Mouse (Mus musculus): Measurements from ENCODE around the gene Gpx5.

Gpx5 gene

GRCm38 (mm10) chr13:21292631-21293030 lies at the start of gene Gpx5:
Gpx5 (minus strand) TSS chr13:21292731.
- DNase-seq, result no peak

DNA sequence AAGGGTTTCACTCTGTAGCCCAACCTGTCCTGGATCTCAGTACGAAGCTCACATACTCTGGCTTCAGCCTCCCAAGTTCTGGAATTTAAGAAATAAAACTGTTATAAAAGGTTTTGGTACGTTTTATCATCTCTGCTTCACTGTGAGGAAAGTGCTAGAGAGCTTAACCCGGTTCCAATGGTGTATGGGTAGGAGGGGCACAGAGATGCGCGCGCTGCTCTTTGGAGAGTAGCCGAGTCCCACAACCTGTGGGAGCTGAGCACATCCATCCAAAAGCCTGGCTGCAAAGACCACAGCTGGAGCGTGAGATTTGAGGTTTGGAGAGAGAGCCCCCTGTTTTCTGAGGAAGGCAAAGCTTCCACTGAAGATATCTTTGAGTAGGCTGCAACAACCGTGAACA lies 34.9 kb upstream of the Gpx5 start:
- DNase-seq, result no peak

- DNase-seq, result peak; percentile 67 to 84
Measured at GRCm38 (mm10) chr13:21326657-21327211, 34.2 kb upstream of the Gpx5 start.

- no peak for DNase-seq
Measured at GRCm38 (mm10) chr13:21326191-21326590, 33.7 kb upstream of the Gpx5 start.

GRCm38 (mm10) chr13:21323405-21323804 lies 30.9 kb upstream of the Gpx5 start:
- no peak for DNase-seq

DNA sequence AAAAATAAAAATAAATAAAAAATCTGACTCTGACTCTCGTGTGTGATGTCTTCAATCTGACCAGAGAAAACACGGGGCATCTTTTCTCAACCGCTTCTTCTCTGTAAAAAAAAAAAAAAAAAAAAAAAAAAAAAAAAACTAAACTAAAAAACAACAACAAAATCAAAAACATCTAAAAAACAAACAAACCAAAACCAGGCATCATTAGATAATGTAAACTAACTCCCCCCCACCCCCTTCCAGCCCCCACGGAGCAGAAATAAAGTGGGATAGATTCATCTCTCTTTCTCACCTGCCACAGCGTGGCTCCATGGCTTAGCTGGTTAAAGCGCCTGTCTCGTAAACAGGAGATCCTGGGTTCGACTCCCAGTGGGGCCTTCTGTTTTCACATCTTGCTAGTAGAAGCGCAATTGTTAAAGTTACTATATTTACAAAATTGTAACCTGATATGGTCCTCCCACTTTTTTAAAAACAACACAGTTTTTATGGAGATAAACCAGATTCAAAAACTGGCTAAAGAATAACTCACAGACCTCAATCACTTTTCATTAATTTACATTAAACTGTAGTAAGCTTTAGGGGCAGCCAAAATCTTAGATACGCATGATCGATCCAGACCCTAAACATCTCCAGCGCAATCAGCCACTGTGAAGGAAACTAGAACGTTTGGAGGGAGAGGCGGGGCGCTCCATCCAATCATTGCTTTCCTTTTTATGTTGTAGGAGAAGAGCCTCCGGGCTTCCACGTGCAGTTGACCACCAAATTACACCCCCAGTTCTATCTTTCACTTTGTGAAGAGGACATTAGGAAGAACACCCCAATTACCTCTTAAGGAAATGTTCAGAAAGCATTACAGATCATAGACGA lies 30.2 kb upstream of the Gpx5 start:
- DNase-seq, result no peak

DNA sequence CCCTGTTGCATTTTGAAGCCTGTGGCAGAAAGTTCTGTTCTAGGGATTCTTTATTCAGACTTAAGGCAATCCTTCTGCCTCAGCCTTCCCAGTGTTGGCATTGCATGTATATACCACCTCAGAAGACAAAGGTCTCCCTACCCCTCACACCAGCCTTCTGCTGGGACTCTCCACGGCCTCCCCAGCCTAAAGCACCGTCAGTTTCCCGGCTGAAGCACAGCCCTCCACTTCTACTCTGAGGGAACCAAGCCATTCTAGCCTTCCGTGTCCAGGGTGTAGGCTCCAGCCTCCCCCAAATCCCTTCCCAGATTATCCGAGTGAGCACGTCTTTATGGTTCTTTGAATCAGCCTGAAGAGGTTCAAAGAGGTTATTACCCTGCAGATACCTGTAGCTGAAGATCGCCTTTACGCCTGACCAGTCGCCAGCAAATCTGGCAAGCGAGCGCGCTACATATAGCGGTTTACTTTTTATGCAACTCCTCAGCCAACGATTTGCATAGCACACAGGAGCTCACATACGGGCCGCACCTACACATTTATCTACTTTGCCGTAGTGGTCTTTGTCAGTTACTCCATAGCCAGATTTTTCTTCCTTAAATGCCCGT lies 29.5 kb upstream of the Gpx5 start:
- no peak for DNase-seq

DNA sequence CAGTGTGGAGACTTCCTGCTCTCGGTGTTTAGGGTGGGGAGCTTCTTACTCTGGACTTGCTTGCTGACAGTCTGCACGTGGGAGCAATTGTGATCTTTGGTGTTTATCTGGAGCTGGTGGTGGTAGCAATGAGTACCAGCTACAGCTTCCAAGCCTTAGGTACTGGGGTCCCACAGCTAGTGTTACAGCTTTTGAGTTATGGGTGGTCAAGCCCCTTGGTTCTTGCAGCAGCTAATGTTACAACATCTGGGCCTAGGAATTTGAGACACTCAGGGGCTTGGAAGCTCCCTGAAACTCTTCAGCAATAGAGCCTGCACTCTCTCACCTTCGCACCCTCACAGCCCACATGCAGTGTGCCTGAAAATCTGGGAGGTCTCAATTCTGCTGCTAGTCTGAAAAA lies 27.7 kb upstream of the Gpx5 start:
- no peak for DNase-seq

DNA sequence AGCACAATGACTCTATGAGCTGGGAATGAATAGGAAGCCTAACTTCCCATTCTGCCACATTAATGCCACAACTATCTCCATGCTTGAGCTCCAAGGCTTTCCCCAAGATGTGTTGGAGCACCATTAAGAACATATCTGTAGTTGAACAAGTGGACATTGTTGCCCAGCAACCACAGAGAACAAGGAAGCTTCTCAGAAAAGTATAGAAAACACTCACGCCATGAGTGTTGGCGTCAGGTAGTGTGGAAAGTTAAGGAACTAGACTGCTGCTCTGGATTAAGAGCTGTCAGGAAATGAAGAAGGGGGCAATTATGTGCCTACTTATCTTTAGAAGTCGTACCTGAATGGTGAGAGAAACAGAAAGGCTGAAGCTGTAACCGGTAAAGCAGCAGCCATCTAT lies 21.4 kb upstream of the Gpx5 start:
- DNase-seq, result no peak

GRCm38 (mm10) chr13:21312854-21313253 lies 20.3 kb upstream of the Gpx5 start:
- DNase-seq, result no peak

GRCm38 (mm10) chr13:21311926-21312325 lies 19.4 kb upstream of the Gpx5 start, which contains the start of gene Gpx6:
Gpx6 (plus strand) TSS chr13:21312125.
- DNase-seq, result no peak

GRCm38 (mm10) chr13:21309788-21310187 lies 17.3 kb upstream of the Gpx5 start:
- no peak for DNase-seq

GRCm38 (mm10) chr13:21304483-21305066 lies 12.0 kb upstream of the Gpx5 start:
- DNase-seq, result no peak

DNA sequence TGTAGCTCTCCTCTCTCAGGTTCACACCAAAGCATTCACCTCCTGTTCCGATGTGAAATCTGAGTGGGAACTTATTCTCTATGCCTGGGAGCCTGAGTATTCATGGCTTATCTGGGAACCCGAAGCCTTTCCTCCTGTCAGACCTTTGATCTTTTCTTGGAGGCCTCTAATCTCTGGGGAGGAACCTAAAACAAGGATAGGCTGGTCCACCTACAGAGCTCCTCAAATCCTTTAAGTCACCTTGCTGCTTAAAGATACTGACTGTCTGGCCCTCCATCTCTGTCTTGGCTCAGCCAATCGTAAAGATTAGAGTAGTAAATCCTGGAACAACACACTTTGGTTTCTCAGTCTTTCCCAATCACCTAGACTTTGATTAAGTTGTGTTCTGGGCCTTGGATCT lies 6.0 kb upstream of the Gpx5 start:
- DNase-seq, result no peak

DNA sequence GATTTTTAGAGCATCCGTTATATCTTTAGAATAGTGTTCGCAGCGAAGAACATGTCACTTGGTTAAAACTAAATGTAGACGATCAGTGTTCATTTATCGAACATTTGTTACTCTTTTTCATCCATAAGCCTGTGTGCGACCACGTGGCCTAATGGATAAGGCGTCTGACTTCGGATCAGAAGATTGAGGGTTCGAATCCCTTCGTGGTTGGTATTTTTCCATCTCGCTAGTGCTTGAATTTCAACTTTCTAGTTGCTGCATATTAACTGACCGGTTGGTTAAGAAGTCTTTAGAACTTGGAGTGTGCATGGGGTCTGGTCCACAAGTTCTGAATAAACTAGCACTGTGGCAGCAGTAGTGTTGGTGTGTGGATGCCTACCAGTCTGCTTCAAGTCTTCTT lies 13.0 kb downstream of the Gpx5 start:
- peak in 1 of 2 experiments; percentile 83 for DNase-seq

GRCm38 (mm10) chr13:21279076-21279475 lies 13.5 kb downstream of the Gpx5 start:
- DNase-seq, result no peak

- DNase-seq, result no peak
Measured at GRCm38 (mm10) chr13:21276551-21276950, 16.0 kb downstream of the Gpx5 start.

- peak in 1 of 2 experiments; percentile 49 for DNase-seq
Measured at GRCm38 (mm10) chr13:21275815-21276550, 16.5 kb downstream of the Gpx5 start.

DNA sequence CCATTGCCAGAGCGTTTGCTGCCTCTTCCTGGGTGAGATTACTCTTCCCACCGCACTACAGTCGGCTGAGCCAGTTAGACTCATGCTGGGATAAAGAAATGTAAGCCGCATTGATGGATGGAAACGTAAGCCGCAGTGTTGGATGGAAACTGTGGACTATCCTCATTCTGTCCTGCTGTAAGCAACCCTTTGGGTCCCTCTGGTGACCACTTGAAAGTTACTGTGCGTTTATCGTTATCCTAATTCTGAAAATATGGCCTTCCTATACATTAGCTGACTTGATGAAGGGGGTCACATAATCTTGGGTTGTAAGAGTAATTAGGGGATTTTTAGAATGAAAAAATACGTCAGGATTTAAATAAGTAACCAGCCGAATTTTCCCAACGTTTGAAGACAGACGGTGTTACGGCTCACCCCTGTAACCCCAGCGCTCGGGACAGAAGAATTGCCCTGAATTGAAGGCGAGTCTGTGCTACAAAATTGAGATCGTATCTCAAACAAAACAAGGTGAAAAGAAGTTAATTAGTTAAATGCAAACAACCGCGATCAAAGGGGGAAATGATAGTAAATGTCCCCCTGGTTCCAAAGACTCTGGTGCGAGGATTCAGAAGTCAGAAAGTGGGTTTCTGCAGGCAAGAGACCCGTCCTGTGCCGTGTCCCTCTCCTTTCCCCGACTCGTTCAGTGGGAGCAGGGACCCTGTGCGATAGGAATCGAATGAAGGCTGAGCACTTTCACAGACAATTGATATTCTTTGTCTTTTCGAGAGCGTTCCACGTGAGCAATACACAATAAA lies 17.3 kb downstream of the Gpx5 start:
- no peak for DNase-seq

DNA sequence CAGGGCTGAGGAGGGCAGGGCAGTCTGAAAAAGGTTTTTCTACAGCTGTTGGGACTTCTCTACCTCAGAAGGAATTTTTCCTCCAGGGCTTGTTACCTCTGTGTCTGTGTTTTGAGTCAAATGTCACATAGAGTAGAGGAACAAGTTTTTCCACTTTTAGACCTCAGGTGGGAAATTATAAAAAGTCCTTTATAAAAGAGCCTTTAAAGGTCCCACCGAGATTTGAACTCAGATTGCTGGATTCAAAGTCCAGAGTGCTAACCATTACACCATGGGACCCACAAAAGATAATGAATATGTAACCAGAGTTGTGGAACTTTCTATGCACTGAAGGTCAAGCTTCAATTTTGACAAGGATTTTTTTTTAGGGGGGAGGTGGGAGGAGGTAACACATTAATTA lies 24.3 kb downstream of the Gpx5 start:
- no peak for DNase-seq

GRCm38 (mm10) chr13:21267541-21267940 lies 25.0 kb downstream of the Gpx5 start:
- no peak for DNase-seq

DNA sequence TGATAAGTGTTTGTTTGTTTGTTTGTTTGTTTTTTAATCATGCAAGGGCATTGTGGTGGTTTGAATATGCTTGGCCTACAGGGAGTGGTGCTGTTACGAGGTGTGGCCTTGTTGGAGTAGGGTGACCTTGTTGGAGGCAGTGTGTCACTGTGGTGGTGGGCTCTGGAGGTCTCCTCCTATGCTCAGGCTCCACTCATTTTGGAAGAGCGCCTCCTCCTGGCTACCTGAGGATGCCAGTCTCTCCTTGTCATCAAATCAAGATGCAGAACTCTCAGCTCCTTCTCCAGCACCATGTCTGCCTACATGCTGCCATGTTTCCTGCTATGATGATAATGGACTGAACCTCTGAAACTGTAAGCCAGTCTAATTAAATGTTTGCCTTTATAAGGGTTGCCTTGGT lies 26.8 kb downstream of the Gpx5 start:
- no peak for DNase-seq
